Mouse (Mus musculus) intestine, postnatal 0 days (tissue): ENCODE data around the gene Asb18. TPM values are rescaled to one million over a fixed set of nuclear protein-coding genes. Genes with fewer than 3 reads are reported as not detected.
A peak's percentile ranks its signal among the peaks of the same experiment; 100 is the strongest.

Experiments used
- ATAC-seq: fragments of 200-750 bp; cut with Nextera tagmentation; 2 replicates; pipeline ENCODE4 v1.8.0; 2017; ENCODE audit warnings: mild to moderate bottlenecking, moderate TSS enrichment, moderate library complexity
- H3K27ac ChIP-seq: fragments of 300-500 bp; sonication (generic); 2 replicates; pipeline ENCODE4 v1.5.1; 2014; ENCODE audit warnings: mild to moderate bottlenecking, low read depth, low read length, moderate library complexity
- H3K27me3 ChIP-seq: fragments of 300-500 bp; sonication (generic); replicated peaks from 2 replicates; pipeline ENCODE4 v1.6.1; 2014; ENCODE audit warnings: low read length, mixed read lengths; ENCODE audit not compliant: control insufficient read depth, insufficient read depth
- H3K36me3 ChIP-seq: fragments of 300-500 bp; sonication (generic); 2 replicates; pipeline ENCODE4 v1.6.1; 2014; ENCODE audit warnings: mild to moderate bottlenecking, moderate library complexity; ENCODE audit not compliant: control insufficient read depth, insufficient read depth
- H3K4me1 ChIP-seq: fragments of 300-500 bp; sonication (generic); replicated peaks from 2 replicates; pipeline ENCODE4 v1.6.1; 2014; ENCODE audit warnings: antibody characterized with exemption, low read length, mixed read lengths; ENCODE audit not compliant: control insufficient read depth, insufficient read depth
- H3K4me2 ChIP-seq: fragments of 300-500 bp; sonication (generic); replicated peaks from 2 replicates; pipeline ENCODE4 v1.6.1; 2014; ENCODE audit warnings: low read depth, mild to moderate bottlenecking, moderate library complexity
- H3K4me3 ChIP-seq: fragments of 300-500 bp; sonication (generic); 2 replicates; pipeline ENCODE4 v1.5.1; 2014; ENCODE audit warnings: low read depth, low read length
- H3K9ac ChIP-seq: fragments of 300-500 bp; sonication (generic); 2 replicates; pipeline ENCODE4 v1.6.1; 2014; ENCODE audit warnings: mild to moderate bottlenecking, low read depth, low read length
- H3K9me3 ChIP-seq: fragments of 300-500 bp; sonication (generic); 2 replicates; pipeline ENCODE4 v1.6.1; 2016; ENCODE audit warnings: mixed run types; ENCODE audit not compliant: control insufficient read depth
- CTCF ChIP-seq: sonication (generic); IDR thresholded peaks from 2 replicates; pipeline ENCODE4 v1.5.1; 2016; ENCODE audit warnings: low read depth, mild to moderate bottlenecking, control low read depth, antibody characterized with exemption, moderate library complexity
- WGBS: fragments of 180-500 bp; shearing (Covaris S2); extraction: QIAGEN DNeasy Blood & Tissue Kit; methylation state at CpG from one replicate; pipeline ENCODE4 v1.1.7; 2014; 5-methylcytosine and 5-hydroxymethylcytosine counted together
- polyA plus RNA-seq: library from polyadenylated mRNA; unstranded; fragments of >200 nt; fragmentation: Nextera tagmentation; extraction: Ambion mirVana; gene quantifications from 2 replicates; pipeline ENCODE4 v1.2.1, GENCODE M21; 2015

The Asb18 gene
- polyA plus RNA-seq, 1 experiment from 2014 or later = not detected

DNA sequence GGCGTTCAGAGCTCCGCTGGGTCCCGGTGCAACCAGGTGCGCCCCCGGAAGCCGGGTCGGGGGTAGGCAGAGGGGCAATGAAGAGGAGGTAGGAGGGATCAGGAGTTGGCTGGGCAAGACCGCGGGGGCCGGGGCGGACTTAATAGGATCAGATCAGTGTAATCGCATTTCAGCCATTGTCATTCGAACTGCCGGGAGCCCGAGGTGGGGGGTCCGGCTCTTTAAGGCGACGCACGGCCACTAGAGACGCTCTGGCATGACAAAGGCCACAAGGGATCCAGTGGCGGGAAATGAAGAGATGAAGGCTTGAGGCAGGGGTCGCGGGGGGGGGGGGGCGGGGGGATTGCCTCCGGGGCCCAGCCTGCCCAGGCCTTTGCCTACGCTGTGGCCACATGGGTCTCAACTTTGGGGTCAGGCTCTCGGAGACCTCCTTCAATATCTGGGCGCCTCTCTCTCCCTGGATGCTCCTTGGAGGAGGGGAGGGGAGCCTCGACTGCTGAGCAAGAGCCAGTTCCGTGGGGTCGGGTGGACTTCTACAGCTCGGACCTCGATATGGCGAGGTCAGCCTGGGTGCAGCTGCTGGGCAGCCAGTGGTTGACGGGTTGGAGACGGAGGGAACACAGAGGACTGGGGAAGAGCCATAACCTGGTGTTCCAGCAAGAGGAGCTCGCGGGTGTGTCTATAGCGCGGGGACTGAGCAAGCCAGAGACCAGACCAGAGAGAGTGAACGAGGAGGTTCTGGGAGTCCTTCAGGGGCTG is 91.4 kb downstream of the Asb18 start:
- Histone ChIP-seq H3K4me2 (peak overlapping the region; percentile 21; the same call in 1 of the 2 replicates), H3K36me3 (no peaks in the 10 kb centered on the region), H3K4me3 (no peak overlapping the region), H3K4me1 (no peaks in the 10 kb centered on the region), H3K27ac (no peak overlapping the region), H3K9ac (no peak overlapping the region), H3K9me3 (no peaks in the 10 kb centered on the region; the same call in 1 of the 2 replicates), H3K27me3 (peaks cover 97% of the 10 kb centered on the region)
- TF ChIP-seq CTCF = no peak
- no peak for ATAC-seq
- 3% methylated on average over 38 of the region's 41 CpGs for WGBS

DNA sequence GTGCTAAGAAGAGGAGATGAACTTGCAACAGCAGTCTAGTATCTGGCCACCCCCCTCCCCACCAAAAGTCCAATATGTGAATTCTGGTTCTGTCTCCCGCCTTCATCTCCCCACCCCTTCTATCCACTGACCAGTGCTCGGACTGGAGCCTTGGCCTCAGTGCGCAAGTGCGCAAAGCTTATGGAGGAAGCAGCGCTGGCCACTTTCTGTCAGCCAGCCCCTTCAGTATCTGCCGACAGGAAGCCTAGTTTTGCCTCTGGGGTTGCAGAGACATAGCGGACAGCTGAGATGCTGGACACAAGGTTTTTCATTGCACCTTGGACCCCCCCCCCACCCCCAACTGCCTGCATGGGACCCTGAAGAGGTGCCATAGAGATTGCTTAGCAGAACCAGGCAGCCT is 92.2 kb downstream of the Asb18 start:
- Histone ChIP-seq H3K9ac (no peak overlapping the region), H3K36me3 (no peaks in the 10 kb centered on the region), H3K9me3 (no peaks in the 10 kb centered on the region; the same call in 1 of the 2 replicates), H3K4me2 (no peak overlapping the region), H3K27ac (no peak overlapping the region), H3K4me1 (no peaks in the 10 kb centered on the region), H3K27me3 (peaks cover 97% of the 10 kb centered on the region), H3K4me3 (no peak overlapping the region)
- 5% methylated on average over 7 of the region's 7 CpGs for WGBS
- ATAC-seq = no peak
- TF ChIP-seq CTCF = no peak

DNA sequence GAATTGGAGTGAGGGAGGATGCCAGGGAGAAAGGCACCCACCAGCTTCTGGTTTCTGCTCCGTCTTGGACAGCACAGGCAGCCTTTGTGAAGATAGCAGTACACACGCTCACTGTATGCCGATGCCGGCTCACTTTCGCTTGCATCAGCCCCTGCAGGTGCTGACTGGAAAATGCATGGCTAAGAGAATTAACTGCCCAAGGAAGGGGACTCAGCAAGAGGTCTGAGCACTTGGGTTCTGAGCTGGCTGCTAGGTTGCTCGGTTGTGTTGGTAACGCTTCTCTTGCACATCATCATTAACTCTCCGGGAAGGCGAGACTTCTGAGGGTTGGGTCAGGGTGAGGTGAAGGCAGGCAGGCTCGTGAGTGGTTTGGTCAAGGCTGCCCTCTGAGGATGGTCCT is 92.7 kb downstream of the Asb18 start:
- 4% methylated on average over 10 of the region's 10 CpGs for WGBS
- peaks cover 93% of the 10 kb centered on the region for H3K27me3 ChIP-seq
- H3K4me1 ChIP-seq = no peaks in the 10 kb centered on the region
- ATAC-seq = no peak
- H3K9ac ChIP-seq = no peak overlapping the region
- no peaks in the 10 kb centered on the region for H3K36me3 ChIP-seq
- peak; percentile 31 for TF ChIP-seq CTCF
- H3K9me3 ChIP-seq = no peaks in the 10 kb centered on the region; the same call in 1 of the 2 replicates
- H3K4me2 ChIP-seq = no peak overlapping the region
- no peak overlapping the region for H3K4me3 ChIP-seq
- H3K27ac ChIP-seq = no peak overlapping the region

DNA sequence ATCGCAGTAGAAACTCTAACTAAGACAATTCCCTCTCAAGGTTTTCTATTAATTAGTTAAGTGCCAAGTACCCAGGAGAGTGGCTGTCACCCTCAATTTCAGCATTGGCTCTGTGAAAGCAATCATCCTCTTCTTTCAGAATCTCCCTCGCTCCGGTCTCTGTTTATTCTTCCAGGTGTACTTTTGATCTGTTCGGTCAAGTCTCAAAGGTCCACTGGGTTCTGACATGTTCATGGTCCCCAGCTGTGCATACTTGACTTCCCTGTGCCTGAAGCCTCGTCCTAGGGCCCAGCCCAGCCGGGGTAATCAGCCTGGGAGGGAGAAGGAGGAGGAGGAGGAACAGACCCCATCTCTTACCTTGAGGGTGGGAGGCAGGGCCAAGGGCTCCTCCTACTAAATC is 95.3 kb downstream of the Asb18 start:
- no peaks in the 10 kb centered on the region for H3K4me1 ChIP-seq
- ATAC-seq = no peak
- no peak overlapping the region for H3K4me2 ChIP-seq
- no peak overlapping the region for H3K4me3 ChIP-seq
- no peak overlapping the region for H3K9ac ChIP-seq
- WGBS = 52% methylated on average over 6 of the region's 6 CpGs
- no peak overlapping the region for H3K27ac ChIP-seq
- peaks cover 71% of the 10 kb centered on the region for H3K27me3 ChIP-seq
- no peak for TF ChIP-seq CTCF
- H3K36me3 ChIP-seq = no peaks in the 10 kb centered on the region
- no peaks in the 10 kb centered on the region; the same call in 1 of the 2 replicates for H3K9me3 ChIP-seq

DNA sequence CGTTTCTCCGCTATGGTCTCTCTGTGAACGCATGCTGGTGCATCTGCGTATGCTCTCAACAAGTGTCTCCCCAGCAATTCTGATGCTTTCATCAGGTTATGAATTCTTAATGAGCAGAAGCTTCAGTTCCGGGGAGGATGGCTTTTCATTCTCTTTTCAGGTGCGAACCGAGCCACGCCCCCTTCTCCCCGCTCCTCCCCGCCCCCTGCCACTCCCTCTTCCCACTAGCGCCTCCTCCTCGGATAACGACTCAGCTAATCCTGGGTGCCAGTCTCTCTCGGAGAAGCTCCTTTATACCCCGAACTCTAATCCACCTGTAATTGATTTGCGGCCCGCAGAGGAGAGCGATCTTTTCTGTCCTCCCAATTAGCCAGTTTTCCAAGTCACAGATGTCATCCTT is 96.4 kb downstream of the Asb18 start:
- no peak for TF ChIP-seq CTCF
- no peak for ATAC-seq
- peaks cover 60% of the 10 kb centered on the region for H3K27me3 ChIP-seq

DNA sequence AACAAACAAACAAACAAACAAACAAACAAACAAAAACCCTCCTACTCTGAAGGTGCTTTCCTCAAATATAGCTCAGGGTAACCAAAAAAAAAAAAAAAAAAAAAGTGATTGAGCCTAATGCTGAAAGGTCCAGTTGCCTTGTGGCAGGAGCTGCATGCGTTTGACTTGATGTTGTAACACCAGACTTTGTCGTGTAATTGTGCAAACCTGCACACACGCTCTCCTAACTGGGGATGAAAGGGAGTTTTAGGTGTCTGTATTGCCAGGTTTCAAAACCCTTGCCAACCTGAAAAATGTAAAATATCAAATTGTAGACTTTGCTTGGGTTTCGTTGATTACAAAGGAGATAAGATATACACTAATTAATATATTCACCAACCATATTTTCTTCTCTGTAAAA is 100.9 kb downstream of the Asb18 start:
- 74% methylated on average over 4 of the region's 4 CpGs for WGBS
- Histone ChIP-seq H3K4me3 (no peak overlapping the region), H3K27me3 (peaks cover 18% of the 10 kb centered on the region), H3K9ac (no peak overlapping the region), H3K36me3 (no peaks in the 10 kb centered on the region), H3K4me2 (no peak overlapping the region), H3K4me1 (no peaks in the 10 kb centered on the region), H3K27ac (no peak overlapping the region), H3K9me3 (no peaks in the 10 kb centered on the region; the same call in 1 of the 2 replicates)
- no peak for TF ChIP-seq CTCF
- ATAC-seq = no peak

More for the DNA sequence above, 96.4 kb downstream of the Asb18 start:
- H3K4me3 ChIP-seq = no peak overlapping the region
- H3K36me3 ChIP-seq = no peaks in the 10 kb centered on the region
- WGBS = 20% methylated on average over 18 of the region's 18 CpGs
- H3K4me1 ChIP-seq = no peaks in the 10 kb centered on the region
- H3K27ac ChIP-seq = no peak overlapping the region
- H3K9me3 ChIP-seq = no peaks in the 10 kb centered on the region; the same call in 1 of the 2 replicates
- H3K9ac ChIP-seq = no peak overlapping the region
- no peak overlapping the region for H3K4me2 ChIP-seq
